Mouse (Mus musculus): ENCODE results near the gene Mxra8. TPM values are rescaled to one million over a fixed set of nuclear protein-coding genes. Genes with fewer than 3 reads are reported as not detected.

The Mxra8 gene
- polyA plus RNA-seq, 1 experiment from 2014 or later, result 16.6 TPM

DNA sequence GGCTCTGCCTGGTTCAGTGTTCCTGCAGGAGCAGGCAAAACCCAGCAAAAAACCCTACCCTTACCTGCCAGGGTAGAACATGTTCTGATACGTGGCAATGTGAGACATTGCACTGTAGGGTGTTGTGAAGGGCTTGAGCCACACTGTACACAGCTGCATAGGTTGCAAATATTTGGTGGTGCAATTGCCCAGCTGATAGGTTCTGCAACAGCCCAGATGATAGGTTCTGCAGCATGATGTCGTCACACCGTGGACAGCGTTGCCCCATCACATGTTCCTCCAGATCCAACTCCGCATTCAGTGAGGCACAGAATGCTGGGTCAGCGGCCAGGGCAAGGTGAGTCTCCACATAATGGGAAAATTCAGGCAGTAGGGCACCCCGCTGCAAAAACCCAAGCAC is 22.3 kb downstream of the Mxra8 start:
- peaks cover 24% of the 10 kb centered on the region; the same call in 1 of the 2 replicates for H3K36me3 ChIP-seq (ENCODE audit: control insufficient read depth, insufficient read depth, low read length)
- no peaks in the 10 kb centered on the region for H3K9me3 ChIP-seq (ENCODE audit: control insufficient read depth, low read length)
- DNase-seq (ENCODE audit: low spot score) (no peak), ATAC-seq (replicated peaks; ENCODE audit: low FRiP score) (no peak)
- H3K27me3 ChIP-seq (replicated peaks; ENCODE audit: control insufficient read depth, insufficient read depth, low read length), result no peaks in the 10 kb centered on the region
- no peaks in the 10 kb centered on the region for H3K4me1 ChIP-seq (replicated peaks; ENCODE audit: control insufficient read depth, insufficient read depth, low read length)
- WGBS, result 86% methylated on average over 7 of the region's 7 CpGs
- no peak overlapping the region for H3K4me2 ChIP-seq
- no peak overlapping the region for H3K27ac ChIP-seq (ENCODE audit: low read depth, low read length)
- no peak overlapping the region for H3K4me3 ChIP-seq (ENCODE audit: low read depth, low read length)
- H3K9ac ChIP-seq (ENCODE audit: low read depth, low read length), result no peak overlapping the region

GRCm38 (mm10) chr4:155863001-155863400 is 23.5 kb downstream of the Mxra8 start, which contains the start of gene Tas1r3:
Tas1r3 (minus strand) TSS chr4:155863362.
- ATAC-seq (replicated peaks; ENCODE audit: low FRiP score) (no peak), DNase-seq (ENCODE audit: low spot score) (no peak)
- Histone ChIP-seq H3K27ac (ENCODE audit: low read depth, low read length) (no peak within 1 kb of the TSS), H3K4me3 (ENCODE audit: low read depth, low read length) (no peak within 1 kb of the TSS), H3K27me3 (replicated peaks; ENCODE audit: control insufficient read depth, insufficient read depth, low read length) (no peaks in the 10 kb centered on the region), H3K4me2 (no peak within 1 kb of the TSS), H3K36me3 (ENCODE audit: control insufficient read depth, insufficient read depth, low read length) (peaks cover 19% of the 10 kb centered on the region; the same call in 1 of the 2 replicates), H3K9ac (ENCODE audit: low read depth, low read length) (no peak within 1 kb of the TSS), H3K4me1 (replicated peaks; ENCODE audit: control insufficient read depth, insufficient read depth, low read length) (peaks cover 1% of the 10 kb centered on the region; the same call in 1 of the 2 replicates), H3K9me3 (ENCODE audit: control insufficient read depth, low read length) (no peaks in the 10 kb centered on the region)
- 79% methylated on average over 5 of the region's 5 CpGs for WGBS

- Histone ChIP-seq H3K9me3 (ENCODE audit: control insufficient read depth, low read length) (no peaks in the 10 kb centered on the region), H3K27ac (ENCODE audit: low read depth, low read length) (no peak overlapping the region), H3K4me2 (peak overlapping the region; percentile 91), H3K4me3 (ENCODE audit: low read depth, low read length) (peak overlapping the region; percentile 81), H3K27me3 (replicated peaks; ENCODE audit: control insufficient read depth, insufficient read depth, low read length) (no peaks in the 10 kb centered on the region), H3K36me3 (ENCODE audit: control insufficient read depth, insufficient read depth, low read length) (peaks cover 19% of the 10 kb centered on the region), H3K4me1 (replicated peaks; ENCODE audit: control insufficient read depth, insufficient read depth, low read length) (peaks cover 13% of the 10 kb centered on the region), H3K9ac (ENCODE audit: low read depth, low read length) (peak overlapping the region; percentile 71)
- ATAC-seq (replicated peaks; ENCODE audit: low FRiP score), result peak; percentile 24
- no peak for DNase-seq (ENCODE audit: low spot score)
- 10% methylated on average over 22 of the region's 22 CpGs for WGBS
Observed at GRCm38 (mm10) chr4:155868614-155869298, 29.3 kb downstream of the Mxra8 start.

- H3K36me3 ChIP-seq (ENCODE audit: control insufficient read depth, insufficient read depth, low read length), result peaks cover 21% of the 10 kb centered on the region
- H3K9ac ChIP-seq (ENCODE audit: low read depth, low read length), result peak within 1 kb of the TSS; percentile 71
- H3K4me3 ChIP-seq (ENCODE audit: low read depth, low read length), result peak within 1 kb of the TSS; percentile 81
- DNase-seq (ENCODE audit: low spot score) (peak; percentile 97), ATAC-seq (replicated peaks; ENCODE audit: low FRiP score) (peak; percentile 96)
- under 1% methylated on average over 63 of the region's 63 CpGs for WGBS
- 0 out of 2 replicates have a peak within 1 kb of the TSS, but pooled peaks have one; percentile 3 for H3K27ac ChIP-seq (ENCODE audit: low read depth, low read length)
- no peaks in the 10 kb centered on the region for H3K27me3 ChIP-seq (replicated peaks; ENCODE audit: control insufficient read depth, insufficient read depth, low read length)
- peaks cover 13% of the 10 kb centered on the region for H3K4me1 ChIP-seq (replicated peaks; ENCODE audit: control insufficient read depth, insufficient read depth, low read length)
- H3K4me2 ChIP-seq, result peak within 1 kb of the TSS; percentile 91
- no peaks in the 10 kb centered on the region for H3K9me3 ChIP-seq (ENCODE audit: control insufficient read depth, low read length)
Observed at GRCm38 (mm10) chr4:155869317-155870033, 30.0 kb downstream of the Mxra8 start, which contains the start of the genes Cptp and Ints11. Cptp (minus strand) TSS chr4:155869440. Ints11 (plus strand) TSS chr4:155869546.

DNA sequence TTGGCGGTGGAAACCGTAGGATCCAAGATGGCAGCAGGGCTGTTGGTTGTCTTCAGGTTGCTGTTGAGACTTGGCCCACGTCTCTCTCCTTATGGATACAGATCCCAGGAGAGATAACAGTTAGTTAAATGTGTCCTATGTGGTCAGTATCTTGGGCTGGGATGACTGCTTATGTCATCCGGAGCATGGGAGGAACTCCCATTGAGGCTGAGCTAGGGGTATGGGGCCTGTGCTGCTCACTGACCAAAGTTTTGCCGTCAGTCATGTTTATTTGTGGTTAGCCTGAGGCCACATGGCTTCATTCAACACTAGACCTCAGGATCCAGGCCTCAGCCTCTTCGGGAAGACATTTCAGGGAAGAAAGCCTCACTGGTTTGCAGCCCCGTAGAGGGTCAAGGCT is 31.9 kb downstream of the Mxra8 start:
- H3K9me3 ChIP-seq (ENCODE audit: control insufficient read depth, low read length), result no peaks in the 10 kb centered on the region
- no peak overlapping the region for H3K27ac ChIP-seq (ENCODE audit: low read depth, low read length)
- no peaks in the 10 kb centered on the region for H3K27me3 ChIP-seq (replicated peaks; ENCODE audit: control insufficient read depth, insufficient read depth, low read length)
- ATAC-seq (replicated peaks; ENCODE audit: low FRiP score) (no peak), DNase-seq (ENCODE audit: low spot score) (no peak)
- no peak overlapping the region for H3K4me3 ChIP-seq (ENCODE audit: low read depth, low read length)
- peaks cover 28% of the 10 kb centered on the region for H3K36me3 ChIP-seq (ENCODE audit: control insufficient read depth, insufficient read depth, low read length)
- H3K4me2 ChIP-seq, result peak overlapping the region; percentile 15
- peaks cover 13% of the 10 kb centered on the region for H3K4me1 ChIP-seq (replicated peaks; ENCODE audit: control insufficient read depth, insufficient read depth, low read length)
- WGBS, result 84% methylated on average over 7 of the region's 7 CpGs
- no peak overlapping the region for H3K9ac ChIP-seq (ENCODE audit: low read depth, low read length)

DNA sequence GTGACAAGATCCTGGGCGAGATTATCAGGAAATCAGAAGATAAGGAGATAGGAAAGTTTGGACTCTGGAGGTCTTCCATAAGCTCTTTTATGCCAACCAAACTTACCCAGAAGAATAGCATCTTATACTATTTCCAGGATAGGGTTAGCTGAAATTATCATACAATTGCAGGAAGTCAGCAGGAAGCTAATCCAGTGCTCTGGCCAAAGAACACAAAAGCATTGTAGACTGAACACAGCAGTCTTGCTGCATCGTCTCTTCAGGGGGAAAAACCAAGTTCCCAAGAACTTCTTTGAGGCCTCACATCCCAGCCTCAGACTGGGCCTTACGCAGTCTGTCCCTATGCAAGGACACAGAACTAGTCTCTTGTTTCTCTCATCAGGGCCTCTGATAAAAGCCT is 44.1 kb downstream of the Mxra8 start:
- peaks cover 29% of the 10 kb centered on the region for H3K36me3 ChIP-seq (ENCODE audit: control insufficient read depth, insufficient read depth, low read length)
- no peaks in the 10 kb centered on the region for H3K27me3 ChIP-seq (replicated peaks; ENCODE audit: control insufficient read depth, insufficient read depth, low read length)
- 87% methylated on average over 3 of the region's 3 CpGs for WGBS
- H3K9me3 ChIP-seq (ENCODE audit: control insufficient read depth, low read length), result no peaks in the 10 kb centered on the region
- H3K4me3 ChIP-seq (ENCODE audit: low read depth, low read length), result no peak overlapping the region
- no peaks in the 10 kb centered on the region for H3K4me1 ChIP-seq (replicated peaks; ENCODE audit: control insufficient read depth, insufficient read depth, low read length)
- H3K9ac ChIP-seq (ENCODE audit: low read depth, low read length), result no peak overlapping the region
- no peak for DNase-seq (ENCODE audit: low spot score)
- no peak overlapping the region for H3K27ac ChIP-seq (ENCODE audit: low read depth, low read length)
- ATAC-seq (replicated peaks; ENCODE audit: low FRiP score), result no peak
- no peak overlapping the region for H3K4me2 ChIP-seq

DNA sequence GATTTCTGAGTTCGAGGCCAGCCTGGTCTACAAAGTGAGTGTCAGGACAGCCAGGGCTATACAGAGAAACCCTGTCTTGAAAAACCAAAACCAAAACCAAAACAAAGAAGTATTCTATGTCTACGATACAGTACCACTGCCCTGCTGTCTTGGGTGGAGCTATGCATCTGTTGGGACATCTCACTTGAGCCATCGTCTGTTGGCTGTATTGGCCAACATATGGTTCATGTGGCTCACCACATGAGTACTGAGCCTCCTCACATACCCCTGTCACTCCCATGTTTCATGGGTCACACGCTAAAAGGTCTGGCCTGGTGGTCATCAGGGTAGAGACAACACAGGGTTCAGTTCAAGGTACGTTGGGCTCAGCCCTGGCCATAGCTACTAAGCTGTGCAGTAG is 46.9 kb downstream of the Mxra8 start:
- H3K36me3 ChIP-seq (ENCODE audit: control insufficient read depth, insufficient read depth, low read length), result peaks cover 32% of the 10 kb centered on the region
- WGBS, result 90% methylated on average over 5 of the region's 5 CpGs
- H3K9ac ChIP-seq (ENCODE audit: low read depth, low read length), result no peak overlapping the region
- no peaks in the 10 kb centered on the region for H3K9me3 ChIP-seq (ENCODE audit: control insufficient read depth, low read length)
- no peaks in the 10 kb centered on the region for H3K27me3 ChIP-seq (replicated peaks; ENCODE audit: control insufficient read depth, insufficient read depth, low read length)
- H3K4me3 ChIP-seq (ENCODE audit: low read depth, low read length), result no peak overlapping the region
- DNase-seq (ENCODE audit: low spot score) (no peak), ATAC-seq (replicated peaks; ENCODE audit: low FRiP score) (no peak)
- H3K4me2 ChIP-seq, result no peak overlapping the region
- H3K27ac ChIP-seq (ENCODE audit: low read depth, low read length), result no peak overlapping the region
- H3K4me1 ChIP-seq (replicated peaks; ENCODE audit: control insufficient read depth, insufficient read depth, low read length), result peaks cover 6% of the 10 kb centered on the region

- no peak overlapping the region for H3K27ac ChIP-seq (ENCODE audit: low read depth, low read length)
- DNase-seq (ENCODE audit: low spot score), result no peak
- H3K4me1 ChIP-seq (replicated peaks; ENCODE audit: control insufficient read depth, insufficient read depth, low read length), result peaks cover 6% of the 10 kb centered on the region
- H3K4me2 ChIP-seq, result no peak overlapping the region
- 89% methylated on average over 10 of the region's 10 CpGs for WGBS
- no peak overlapping the region for H3K4me3 ChIP-seq (ENCODE audit: low read depth, low read length)
- H3K9ac ChIP-seq (ENCODE audit: low read depth, low read length), result no peak overlapping the region
- H3K27me3 ChIP-seq (replicated peaks; ENCODE audit: control insufficient read depth, insufficient read depth, low read length), result no peaks in the 10 kb centered on the region
- ATAC-seq (replicated peaks; ENCODE audit: low FRiP score), result no peak
- peaks cover 32% of the 10 kb centered on the region for H3K36me3 ChIP-seq (ENCODE audit: control insufficient read depth, insufficient read depth, low read length)
- H3K9me3 ChIP-seq (ENCODE audit: control insufficient read depth, low read length), result no peaks in the 10 kb centered on the region
Observed at GRCm38 (mm10) chr4:155887674-155888073, 48.2 kb downstream of the Mxra8 start.

Measured in liver, embryonic 11.5 days (tissue).